In genomic region chr17:75370120-75370519, GRCm38 (mm10) we compare ENCODE assay signal across 11 mouse cellular contexts.
A peak's percentile ranks its signal among the peaks of the same experiment; 100 is the strongest.
DNase-seq lines count a peak whose midpoint lies in the region; ATAC-seq lines count a peak whose summit lies in the region.
"Had no signal": no experiment of that assay in that cellular context is flagged by ENCODE, and none has a peak within 500 bp of the region (broad histone marks: within the 10 kb centered on the region; RNA-seq: fewer than 3 reads in every experiment).

No protein-coding gene starts in this region.

- no peak overlapping the region for H3K4me2 ChIP-seq in limb, embryonic 11.5 days (ENCODE audit: low read depth, severe bottlenecking)
- H3K4me2 ChIP-seq: midbrain, embryonic 12.5 days had no signal

- no peaks in the 10 kb centered on the region for H3K4me1 ChIP-seq in limb, embryonic 11.5 days (ENCODE audit: control insufficient read depth, insufficient read depth, low read length)
- 0 out of 2 replicates have a peak, but pooled peaks cover 8% of the 10 kb centered on the region for H3K4me1 ChIP-seq in limb, embryonic 10.5 days
- H3K4me1 ChIP-seq: midbrain, embryonic 12.5 days had no signal

- H3K36me3 ChIP-seq in limb, embryonic 11.5 days (ENCODE audit: control insufficient read depth, insufficient read depth, low read length) = no peaks in the 10 kb centered on the region
- H3K36me3 ChIP-seq in limb, embryonic 10.5 days = peaks cover 5% of the 10 kb centered on the region
- H3K36me3 ChIP-seq: midbrain, embryonic 12.5 days had no signal

- no peaks in the 10 kb centered on the region for H3K27me3 ChIP-seq in limb, embryonic 11.5 days (ENCODE audit: control insufficient read depth, insufficient read depth, low read length)
- H3K27me3 ChIP-seq in limb, embryonic 10.5 days (ENCODE audit: low read depth, poor library complexity, severe bottlenecking) = no peaks in the 10 kb centered on the region
- H3K27me3 ChIP-seq: midbrain, embryonic 12.5 days had no signal

- WGBS in limb, embryonic 11.5 days = 91% methylated on average over 4 of the region's 4 CpGs
- WGBS in limb, embryonic 10.5 days = 95% methylated on average over 4 of the region's 4 CpGs

- H3K4me3 ChIP-seq in limb, embryonic 11.5 days (ENCODE audit: low read depth, low read length) = no peak overlapping the region
- H3K4me3 ChIP-seq in limb, embryonic 10.5 days = no peak overlapping the region
- H3K4me3 ChIP-seq: midbrain, embryonic 12.5 days had no signal

- ATAC-seq in limb, embryonic 11.5 days (ENCODE audit: insufficient number of reproducible peaks, low FRiP score, low TSS enrichment, low read depth) = no peak
- ATAC-seq in megakaryocyte, adult 5-6 weeks (ENCODE audit: poor library complexity, severe bottlenecking) = peak; percentile 35; the same call in 1 of the 2 replicates

- peak; percentile 37 to 38 for DNase-seq in cerebellum, postnatal 10 days
- no peak for DNase-seq in cerebellum, adult 9-10 months
- peak; percentile 52 for DNase-seq in limb, embryonic 11.5 days (ENCODE audit: low spot score)
- DNase-seq in limb, embryonic 10.5 days (ENCODE audit: low spot score) = no peak
- DNase-seq in ZHBTc4 (ENCODE audit: low read depth, low spot score) = peak; percentile 25
- no peak for DNase-seq in urinary bladder, postnatal 10 days (ENCODE audit: low spot score)
- DNase-seq in cerebellum, adult 11 months = no peak
- DNase-seq: cerebellum, adult 2 months; layer of hippocampus, adult 9-11 months had no signal

- H3K9ac ChIP-seq in limb, embryonic 11.5 days (ENCODE audit: low read length) = no peak overlapping the region
- H3K9ac ChIP-seq: midbrain, embryonic 12.5 days had no signal

- no peaks in the 10 kb centered on the region for H3K9me3 ChIP-seq in limb, embryonic 11.5 days (ENCODE audit: control insufficient read depth, low read length)
- no peaks in the 10 kb centered on the region for H3K9me3 ChIP-seq in limb, embryonic 10.5 days (replicated peaks)
- H3K9me3 ChIP-seq: midbrain, embryonic 12.5 days had no signal

- no peak overlapping the region for H3K27ac ChIP-seq in limb, embryonic 11.5 days (replicated peaks; ENCODE audit: low read depth, low read length)
- H3K27ac ChIP-seq in limb, embryonic 10.5 days = no peak overlapping the region
- H3K27ac ChIP-seq: midbrain, embryonic 12.5 days had no signal

Comparison
In these comparisons a context has a peak if more than half of its experiments do, and no peak if none do; other contexts are left out.
1. DNase-seq: peak in cerebellum, postnatal 10 days (2 of 2), limb, embryonic 11.5 days (single experiment) and ZHBTc4 (single experiment); none in cerebellum, adult 9-10 months (single experiment), limb, embryonic 10.5 days (single experiment), urinary bladder, postnatal 10 days (single experiment) and cerebellum, adult 11 months (single experiment).